20 mouse cellular contexts compared by ENCODE assay signal in genomic region chr5:142417876-142418275, GRCm38 (mm10). TPM values are rescaled to one million over a fixed set of nuclear protein-coding genes. Genes with fewer than 3 reads are reported as not detected.
DNase-seq lines count a peak whose midpoint lies in the region; ATAC-seq and TF ChIP-seq lines count a peak whose summit lies in the region.
"Had no signal": no experiment of that assay in that cellular context is flagged by ENCODE, and none has a peak within 500 bp of the region (broad histone marks: within the 10 kb centered on the region; RNA-seq: fewer than 3 reads in every experiment).

No protein-coding gene starts in this region.

- peak; percentile 36; the same call in 1 of the 2 replicates for ATAC-seq in liver, embryonic 12.5 days
- ATAC-seq: forebrain, embryonic 13.5 days; inflammation-experienced regulatory T-cells, adult 6 months; midbrain, embryonic 16.5 days had no signal

- peak overlapping the region; percentile 12; the same call in 1 of the 2 replicates for H3K4me2 ChIP-seq in liver, embryonic 12.5 days
- H3K4me2 ChIP-seq: embryonic facial prominence, embryonic 12.5 days; forebrain, embryonic 13.5 days; hindbrain, embryonic 12.5 days; limb, embryonic 15.5 days had no signal

- 0 out of 2 replicates have a peak overlapping the region, but pooled peaks have one; percentile 13 for H3K27ac ChIP-seq in kidney, adult 2 months (ENCODE audit: insufficient read depth, low read depth, low read length)
- H3K27ac ChIP-seq in liver, embryonic 12.5 days, result peak overlapping the region; percentile 63
- H3K27ac ChIP-seq: embryonic facial prominence, embryonic 12.5 days; forebrain, embryonic 13.5 days; hindbrain, embryonic 12.5 days; limb, embryonic 15.5 days had no signal

- no peaks in the 10 kb centered on the region for H3K36me3 ChIP-seq in kidney, adult 2 months (ENCODE audit: control insufficient read depth, insufficient read depth, low read length)
- H3K36me3 ChIP-seq in liver, embryonic 12.5 days, result peaks cover 33% of the 10 kb centered on the region

- H3K4me3 ChIP-seq in kidney, adult 2 months (ENCODE audit: insufficient read depth, low read depth, low read length), result no peak overlapping the region
- H3K4me3 ChIP-seq in liver, embryonic 12.5 days, result no peak overlapping the region
- H3K4me3 ChIP-seq: embryonic facial prominence, embryonic 12.5 days; erythroblast, embryonic 14.5 days; forebrain, embryonic 13.5 days; hindbrain, embryonic 12.5 days; limb, embryonic 15.5 days had no signal

- peak; percentile 76 for DNase-seq in kidney, adult 2 months
- DNase-seq in kidney, postnatal 10 days, result no peak
- peak; percentile 53 for DNase-seq in kidney, postnatal 14 days
- no peak for DNase-seq in layer of hippocampus, adult 9-11 months
- no peak for DNase-seq in adrenal gland, adult 18-20 months (ENCODE audit: low spot score in 2 of 2)
- no peak for DNase-seq in adipocyte (ENCODE audit: low spot score)
- DNase-seq: adrenal gland, adult 2 months; cerebellum, adult 8-10 months; layer of hippocampus, postnatal 36 days; lung, postnatal 10 days; right cerebral cortex, postnatal 14 days; thymus, postnatal 36 days had no signal

- TF ChIP-seq CTCF in kidney, adult 2 months (conservative IDR thresholded peaks at IDR 0.05; ENCODE audit: insufficient read depth, insufficient read length, low read depth, low read length), result no peak

- H3K9ac ChIP-seq in liver, embryonic 12.5 days, result no peak overlapping the region
- H3K9ac ChIP-seq: embryonic facial prominence, embryonic 12.5 days; forebrain, embryonic 13.5 days; hindbrain, embryonic 12.5 days; limb, embryonic 15.5 days had no signal

- 51% methylated on average over 9 of the region's 9 CpGs for WGBS in kidney, adult 2 months
- WGBS in liver, embryonic 12.5 days (ENCODE audit: insufficient replicate concordance), result 77% methylated on average over 9 of the region's 9 CpGs

- H3K4me1 ChIP-seq in kidney, adult 2 months (ENCODE audit: control insufficient read depth, insufficient read depth, low read length), result peaks cover 36% of the 10 kb centered on the region
- peaks cover 57% of the 10 kb centered on the region for H3K4me1 ChIP-seq in liver, embryonic 12.5 days

- H3K9me3 ChIP-seq in liver, embryonic 12.5 days (replicated peaks), result no peaks in the 10 kb centered on the region
- H3K9me3 ChIP-seq: embryonic facial prominence, embryonic 12.5 days; forebrain, embryonic 13.5 days; hindbrain, embryonic 12.5 days; limb, embryonic 15.5 days had no signal

- H3K27me3 ChIP-seq in kidney, adult 2 months (replicated peaks; ENCODE audit: control insufficient read depth, insufficient read depth, low read length), result no peaks in the 10 kb centered on the region
- no peaks in the 10 kb centered on the region for H3K27me3 ChIP-seq in liver, embryonic 12.5 days (replicated peaks)
- H3K27me3 ChIP-seq: embryonic facial prominence, embryonic 12.5 days; forebrain, embryonic 13.5 days; hindbrain, embryonic 12.5 days; limb, embryonic 15.5 days had no signal

- TF ChIP-seq POLR2A in kidney, adult 2 months (IDR thresholded peaks at IDR 0.05; ENCODE audit: low read depth, low read length), result no peak

RNA-seq across cellular contexts. Expression of gene Foxk1, which starts 16.6 kb away (rescaled TPM):
- polyA plus RNA-seq in kidney, adult 2 months (2012; rRNA removed), result 11.6 and 12.4 TPM in 2 replicates
- 3.1 and 4.1 TPM in 2 replicates for polyA plus RNA-seq in liver, embryonic 12.5 days (2016; fragmentation: Nextera tagmentation; extraction: Ambion mirVana)
- 10 to 100 TPM; 17.9 to 22.1 TPM for total RNA-seq in adrenal gland, adult 18-20 months (2021)

RNA-seq across cellular contexts. Expression of gene Ap5z1, which starts 45.9 kb away (rescaled TPM):
- polyA plus RNA-seq in kidney, adult 2 months (2012; rRNA removed), result 37.4 and 45.6 TPM in 2 replicates
- polyA plus RNA-seq in liver, embryonic 12.5 days (2016; fragmentation: Nextera tagmentation; extraction: Ambion mirVana), result 6.8 and 7.4 TPM in 2 replicates
- total RNA-seq in adrenal gland, adult 18-20 months (2021), result 10 to 100 TPM; 15.4 to 18.1 TPM

Comparison
In these comparisons a context has a peak if more than half of its experiments do, and no peak if none do; other contexts are left out.
1. DNase-seq: peak in kidney, adult 2 months (single experiment) and kidney, postnatal 14 days (single experiment); none in kidney, postnatal 10 days (single experiment), layer of hippocampus, adult 9-11 months (single experiment), adrenal gland, adult 18-20 months (0 of 2) and adipocyte (single experiment).